Mouse (Mus musculus) testis, postnatal 14 days (tissue): ENCODE results near the gene Stat2.
"Not testable (repeated sequence)": the region's sequence is repeated elsewhere in the genome, so short reads cannot be mapped to it uniquely, and the experiment has no call there.

Experiments used
- DNase-seq: peaks from one replicate; pipeline ENCODE4 v3.0.0; 2021; ENCODE audit warnings: low spot score

Gene Stat2

GRCm38 (mm10) chr10:128298702-128299171, 28.4 kb downstream of the Stat2 start, which contains the start of gene Il23a:
Gene Il23a, minus strand, starts transcription at chr10:128298752.
- no peak for DNase-seq

- no peak for DNase-seq
Observed at GRCm38 (mm10) chr10:128302357-128302756, 32.0 kb downstream of the Stat2 start.

DNA sequence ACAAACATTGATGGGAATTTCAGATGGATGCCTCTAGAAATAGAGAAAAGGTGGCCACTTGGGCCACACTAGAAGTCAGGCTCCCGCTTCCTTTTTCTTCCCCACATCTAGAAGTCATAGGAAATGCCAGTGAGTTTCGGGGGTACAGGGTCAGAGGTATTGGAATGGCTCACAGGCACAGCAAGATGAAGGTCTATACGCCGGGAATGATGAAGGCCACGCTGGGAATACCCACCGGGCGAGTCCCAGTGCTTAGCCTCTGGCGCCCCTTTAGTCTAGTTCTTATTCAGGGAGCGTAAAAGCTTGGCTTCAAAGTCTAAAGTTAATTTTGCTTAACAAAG, 32.4 kb downstream of the Stat2 start:
- DNase-seq, result no peak

- DNase-seq, result peak; percentile 100
Observed at GRCm38 (mm10) chr10:128303126-128304021, 33.0 kb downstream of the Stat2 start, which contains the start of gene Pan2. Gene Pan2, plus strand, starts transcription at chr10:128303335.

DNA sequence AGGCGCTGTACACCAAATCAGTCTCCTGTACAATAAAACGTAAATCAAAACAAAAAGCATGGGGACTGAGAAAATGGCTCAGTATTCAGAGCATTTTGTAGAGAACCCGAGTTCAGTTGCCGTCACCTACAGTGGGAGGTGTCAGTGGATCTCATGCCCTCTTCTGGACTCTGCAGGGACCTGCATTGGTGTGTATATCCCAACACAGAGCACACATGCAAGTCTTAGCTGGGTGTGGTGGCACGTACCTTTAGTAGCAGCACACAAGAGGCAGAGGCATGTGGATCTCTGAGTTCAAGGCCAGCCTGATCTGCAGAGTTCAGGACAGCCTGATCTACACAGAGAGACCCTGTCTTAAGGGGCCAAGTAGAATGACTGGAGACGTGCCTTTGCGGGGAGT, 39.3 kb downstream of the Stat2 start:
- DNase-seq, result no peak

GRCm38 (mm10) chr10:128310177-128310576, 39.8 kb downstream of the Stat2 start:
- DNase-seq, result no peak

- DNase-seq, result no peak
Observed at GRCm38 (mm10) chr10:128310902-128311301, 40.5 kb downstream of the Stat2 start.

- no peak for DNase-seq
Observed at GRCm38 (mm10) chr10:128315578-128315977, 45.2 kb downstream of the Stat2 start.

GRCm38 (mm10) chr10:128321641-128322040, 51.3 kb downstream of the Stat2 start:
- no peak for DNase-seq

GRCm38 (mm10) chr10:128322141-128323108, 52.1 kb downstream of the Stat2 start, which contains the start of gene Cnpy2:
Gene Cnpy2, plus strand, starts transcription at chr10:128322459.
- peak; percentile 89 for DNase-seq

GRCm38 (mm10) chr10:128323516-128323915, 53.2 kb downstream of the Stat2 start:
- no peak for DNase-seq

- no peak for DNase-seq
Observed at GRCm38 (mm10) chr10:128326825-128327224, 56.5 kb downstream of the Stat2 start.

DNA sequence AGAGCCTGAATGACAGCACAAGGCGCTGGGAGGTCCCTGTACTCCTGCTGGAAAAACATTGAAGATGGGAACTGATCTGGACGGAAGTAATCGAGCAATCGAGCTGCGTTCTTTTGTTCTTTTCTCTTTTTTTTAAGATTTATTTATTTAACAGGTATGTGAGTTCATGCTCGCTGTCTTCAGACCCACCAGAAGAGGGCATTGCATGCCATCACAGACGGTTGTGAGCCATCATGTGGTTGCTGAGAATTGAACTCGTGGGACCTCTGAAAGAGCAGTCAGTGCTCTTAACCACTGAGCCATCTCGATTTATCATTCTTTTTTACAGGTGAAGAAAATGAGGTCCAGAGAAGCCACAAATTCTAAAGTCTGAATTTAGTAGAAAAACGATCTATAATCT, 57.3 kb downstream of the Stat2 start:
- DNase-seq, result no peak

DNA sequence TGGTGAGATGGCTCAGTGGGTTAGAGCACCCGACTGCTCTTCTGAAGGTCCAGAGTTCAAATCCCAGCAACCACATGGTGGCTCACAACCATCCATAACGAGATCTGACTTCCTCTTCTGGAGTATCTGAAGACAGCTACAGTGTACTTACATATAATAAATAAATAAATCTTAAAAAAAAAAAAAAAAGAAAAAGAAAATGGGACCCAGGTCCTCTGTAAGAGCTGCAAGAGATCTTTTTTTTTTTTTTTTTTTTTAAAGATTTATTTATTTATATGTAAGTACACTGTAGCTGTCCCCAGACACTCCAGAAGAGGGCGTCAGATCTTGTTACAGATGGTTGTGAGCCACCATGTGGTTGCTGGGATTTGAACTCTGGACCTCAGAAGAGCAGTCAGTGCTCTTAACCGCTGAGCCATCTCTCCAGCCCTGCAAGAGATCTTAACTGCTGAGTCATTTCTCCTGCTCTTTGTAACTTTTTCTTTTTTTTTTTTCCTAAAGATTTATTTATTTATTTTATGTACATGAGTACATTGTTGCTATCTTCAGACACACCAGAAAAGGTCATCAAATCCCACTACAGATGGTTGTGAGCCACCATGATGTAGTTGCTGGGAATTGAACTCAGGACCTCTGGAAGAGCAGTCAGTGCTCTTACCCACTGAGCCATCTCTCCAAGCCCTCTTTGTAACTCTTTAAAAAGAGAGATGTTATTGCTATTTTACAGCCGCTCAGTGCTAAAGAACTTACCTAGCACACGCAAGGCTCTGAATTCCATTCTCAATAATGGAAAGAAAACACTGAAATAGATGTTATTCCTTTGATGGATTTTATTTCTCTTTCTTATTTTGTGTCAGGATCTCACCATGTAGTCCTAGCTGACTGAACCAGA, 62.2 kb downstream of the Stat2 start:
- DNase-seq, result not testable (repeated sequence)

DNA sequence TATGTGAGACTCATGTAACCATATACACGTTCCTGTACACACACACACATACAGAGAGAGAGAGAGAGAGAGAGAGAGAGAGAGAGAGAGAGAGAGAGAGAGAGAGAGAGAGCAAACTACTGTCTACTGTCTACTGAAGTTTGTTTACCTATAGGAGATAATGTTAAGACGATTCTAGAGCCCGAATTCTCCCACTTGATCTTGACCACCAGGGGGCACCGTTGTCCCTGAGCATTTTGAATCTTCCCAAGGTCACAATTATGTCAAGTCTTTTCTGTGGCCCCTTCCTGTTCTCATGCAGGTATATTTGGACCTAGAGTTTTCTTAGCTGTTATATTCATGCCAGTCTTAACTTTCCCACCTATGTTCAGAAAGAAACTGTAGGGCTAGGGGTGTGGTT, 65.2 kb downstream of the Stat2 start:
- peak; percentile 53 for DNase-seq

DNA sequence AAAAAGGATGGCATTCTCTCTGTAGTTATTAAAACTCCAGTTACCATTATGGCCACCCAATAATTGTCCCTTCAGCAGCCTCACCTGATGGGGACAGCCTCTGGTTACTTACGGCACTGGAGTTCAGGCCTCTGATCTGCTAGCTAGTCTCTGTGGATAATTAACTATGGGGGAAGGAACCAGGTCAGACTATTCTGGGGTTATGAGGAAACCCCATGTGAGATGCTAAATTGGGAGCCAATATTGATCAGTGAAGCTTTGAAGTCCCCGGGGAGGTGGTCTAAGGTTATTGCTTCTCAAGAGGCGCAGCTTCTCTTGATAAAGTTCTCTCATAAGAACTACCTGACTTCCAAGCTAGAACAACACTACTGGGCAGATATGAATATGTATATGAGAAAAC, 65.8 kb downstream of the Stat2 start:
- no peak for DNase-seq

- no peak for DNase-seq
Observed at GRCm38 (mm10) chr10:128336597-128336996, 66.2 kb downstream of the Stat2 start.

DNA sequence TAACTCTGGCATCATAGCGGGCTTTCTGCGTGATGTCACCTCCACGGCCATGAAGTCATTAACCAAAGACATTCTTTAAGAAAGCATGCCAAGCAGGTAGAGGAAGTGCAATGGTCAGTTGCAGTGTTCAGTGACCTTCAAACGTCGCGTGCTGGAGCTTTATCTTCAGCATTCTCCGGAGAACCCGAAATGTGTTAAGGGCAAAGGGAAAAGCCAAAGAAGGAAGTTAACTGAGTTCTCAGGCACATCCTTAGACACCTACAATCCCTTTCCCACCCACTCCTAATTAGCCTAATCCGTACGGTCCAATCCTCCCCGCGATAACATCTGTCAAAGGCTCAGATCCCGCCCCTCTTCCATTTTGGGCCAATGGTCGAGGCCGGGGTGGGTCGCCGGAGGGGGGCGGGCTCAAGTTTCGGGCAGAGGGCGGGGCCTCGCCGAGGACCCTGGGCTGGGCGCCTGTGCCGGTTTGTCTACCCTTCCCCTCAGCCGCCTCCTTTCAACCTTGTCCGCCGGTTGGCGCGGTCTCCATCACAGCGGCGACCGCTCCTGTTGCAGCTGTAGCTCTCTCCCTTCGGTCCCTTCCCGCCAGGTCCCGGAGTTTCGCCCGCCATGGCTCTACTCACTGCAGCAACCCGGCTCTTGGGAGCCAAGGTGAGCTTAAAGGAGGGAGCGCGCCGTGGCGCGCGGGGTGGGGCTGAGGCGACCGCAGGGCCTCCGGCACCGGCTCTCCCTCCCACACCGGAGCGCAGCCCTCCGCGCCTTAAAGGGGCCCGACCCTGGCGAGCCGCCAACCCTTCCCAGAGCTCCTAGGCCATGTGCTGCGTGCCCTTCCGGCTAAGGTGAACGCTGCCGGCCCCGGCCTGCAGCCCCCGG, 67.2 kb downstream of the Stat2 start, which contains the start of gene Cs:
TSS of gene Cs (plus strand) at position 429 of the 876 bp plus-strand sequence.
- peak; percentile 97 for DNase-seq

DNA sequence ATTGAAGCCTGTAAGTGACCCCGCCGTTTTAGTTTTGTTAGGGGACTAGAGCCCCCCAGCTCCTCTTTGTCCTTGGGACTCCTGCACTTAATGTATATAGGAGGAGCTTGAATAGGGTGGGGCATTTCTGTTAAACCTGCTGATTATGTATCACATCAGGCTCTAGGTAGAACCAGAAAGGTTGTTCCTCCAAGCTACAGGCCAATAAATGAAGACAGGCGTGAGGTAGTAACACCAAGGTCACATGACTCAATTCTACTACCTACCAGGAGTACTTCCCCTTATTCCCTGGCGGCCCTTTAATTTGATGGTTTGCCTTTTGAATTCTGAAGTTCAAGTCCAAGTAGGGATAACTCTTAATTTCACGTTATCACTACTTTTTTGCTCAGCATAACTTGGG, 68.1 kb downstream of the Stat2 start:
- no peak for DNase-seq

- no peak for DNase-seq
Observed at GRCm38 (mm10) chr10:128338948-128339347, 68.6 kb downstream of the Stat2 start.
